Mouse (Mus musculus) ES-Bruce4 (cell line): ENCODE measurements around the gene Klf16.

ENCODE experiments used
- CTCF ChIP-seq: IDR thresholded peaks from one replicate; pipeline ENCODE4 v1.8.1; 2011; ENCODE audit warnings: low read depth, low read length
- EP300 ChIP-seq: IDR thresholded peaks from 2 replicates; pipeline ENCODE4 v1.6.1; 2011; ENCODE audit warnings: low read depth, low read length; ENCODE audit not compliant: insufficient read depth
- POLR2A ChIP-seq: IDR thresholded peaks from one replicate; pipeline ENCODE4 v1.8.1; 2011; ENCODE audit warnings: low read length; ENCODE audit not compliant: insufficient read depth

DNA sequence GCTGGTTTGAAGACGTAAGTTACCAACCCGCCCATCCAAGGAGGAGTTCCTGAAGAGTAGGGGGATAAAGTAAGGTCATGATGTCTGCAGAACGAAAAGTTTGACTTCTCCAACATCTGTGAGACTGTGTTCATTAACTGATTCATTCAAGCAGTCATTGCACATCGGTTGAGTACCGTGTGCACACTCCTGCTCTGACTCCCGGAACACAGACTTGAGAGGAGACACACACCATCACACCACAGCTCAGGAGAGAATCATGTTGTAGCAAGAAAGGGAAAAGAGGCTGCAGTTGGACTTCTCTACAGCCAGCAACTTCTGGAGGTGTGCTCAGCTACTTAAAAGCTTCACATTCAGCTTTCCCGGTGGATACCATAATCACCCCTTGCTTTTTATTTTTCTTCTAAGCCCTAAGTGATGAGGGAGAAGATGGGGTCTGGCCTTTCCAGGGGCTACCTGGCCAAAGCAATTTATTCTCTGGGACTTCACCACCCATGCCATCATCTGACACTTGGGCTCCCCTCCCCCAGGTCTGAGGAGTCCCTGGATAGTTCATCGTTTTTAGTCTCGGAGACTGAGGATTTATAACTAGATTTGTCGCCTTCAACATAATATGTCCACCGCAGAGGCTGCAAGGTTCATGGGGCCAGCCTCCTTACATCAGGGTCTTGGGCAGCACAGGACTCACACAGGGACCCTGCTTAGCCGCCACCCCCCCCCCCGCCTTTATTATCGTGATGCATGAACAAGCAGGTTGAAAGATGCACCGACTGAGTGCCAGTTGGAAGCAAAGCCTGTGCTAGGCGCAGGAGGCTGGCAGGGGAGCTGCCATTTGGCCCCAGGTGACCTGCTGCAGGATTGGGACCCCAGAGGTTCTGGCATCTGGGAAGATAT lies 43.9 kb upstream of the Klf16 start:
- no peak for TF ChIP-seq CTCF
- TF ChIP-seq EP300, result no peak
- TF ChIP-seq POLR2A, result no peak
